Mouse (Mus musculus) megakaryocyte, embryonic 14.5 days (primary cell): ENCODE results near the gene Ube3b.

Source experiments
- FLI1 ChIP-seq: IDR thresholded peaks from 2 replicates; pipeline ENCODE4 v1.6.1; 2012; ENCODE audit warnings: low read length, inconsistent platforms, mixed read lengths
- GATA1 ChIP-seq: IDR thresholded peaks from 3 replicates; pipeline ENCODE4 v1.6.1; 2012; ENCODE audit warnings: mixed read lengths, low read length, inconsistent platforms, borderline replicate concordance

GRCm38 (mm10) chr5:114464561-114464960, 84.2 kb downstream of the Ube3b start:
- TF ChIP-seq GATA1 (no peak), FLI1 (no peak)
